Mouse (Mus musculus): Measurements from ENCODE around the gene Sema4f. TPM values are rescaled to one million over a fixed set of nuclear protein-coding genes. Genes with fewer than 3 reads are reported as not detected.

Sema4f gene
- total and polyA plus RNA-seq, 3 experiments, result 0.04 TPM; not detected in 2

DNA sequence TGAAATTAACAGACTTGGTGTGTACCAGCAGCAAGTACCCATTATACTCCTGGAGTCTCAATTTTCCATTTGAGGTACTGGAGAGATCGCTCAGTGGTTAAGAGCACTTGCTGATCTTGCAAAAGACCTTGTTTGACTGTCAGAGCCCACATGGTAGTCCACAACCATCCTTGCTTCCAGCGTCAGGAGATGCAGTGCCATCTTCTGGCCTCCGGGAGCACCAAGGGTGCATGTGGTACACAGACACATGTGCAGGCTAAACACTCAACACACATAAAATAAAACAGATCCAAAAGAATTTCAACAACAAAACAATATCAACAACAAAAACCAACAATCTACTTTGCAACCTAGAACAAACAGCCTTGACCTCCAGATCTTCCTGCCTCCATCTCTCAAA is 14.6 kb downstream of the Sema4f start:
- TF ChIP-seq MAX (IDR thresholded peaks at IDR 0.05; ENCODE audit: low read length) (peak; percentile 33; the same call in 1 of the 2 replicates), RAD21 (IDR thresholded peaks at IDR 0.05; ENCODE audit: low read depth, low read length) (peak; percentile 19), MYC (IDR thresholded peaks at IDR 0.05; ENCODE audit: low read depth, low read length) (peak; percentile 55; the same call in 1 of the 2 replicates), CTCF (conservative IDR thresholded peaks at IDR 0.05 in 1 of 2, IDR thresholded peaks at IDR 0.05 in 1 of 2; ENCODE audit: low read depth in 2 of 2, low read length in 2 of 2) (peak; percentile 16 to 46; a peak in 2 of 4 replicates), SMC3 (IDR thresholded peaks at IDR 0.05; ENCODE audit: low read depth, low read length) (peak; percentile 29; the same call in 1 of the 2 replicates), POLR2AphosphoS2 (IDR thresholded peaks at IDR 0.05; ENCODE audit: low read depth, low read length) (no peak)
- no peak overlapping the region for H3K4me2 ChIP-seq (ENCODE audit: insufficient read depth, low read depth, poor library complexity, severe bottlenecking)
- peak; percentile 29 for DNase-seq (ENCODE audit: extremely low read depth)
- in situ Hi-C loops (cut with MboI; ENCODE audit: low pct_ligation_motif_present, low pct_unique_long_range_greater_than_20kb, low sequenced_read_pairs), result no loop called here
- no peak overlapping the region for H3K27ac ChIP-seq (ENCODE audit: insufficient read depth, low read depth)
- H3K9me3 ChIP-seq (replicated peaks; ENCODE audit: low read length), result no peaks in the 10 kb centered on the region
- H3K9ac ChIP-seq (ENCODE audit: insufficient read depth, low read depth), result no peak overlapping the region
- H3K4me3 ChIP-seq (replicated peaks in 1 of 3; ENCODE audit: low read depth in 2 of 3, low read length in 2 of 3, poor library complexity in 1 of 3), result no peak overlapping the region
- H3K27me3 ChIP-seq (replicated peaks), result no peaks in the 10 kb centered on the region
- dilution Hi-C loops (cut with MboI; ENCODE audit: extremely low pct_ligation_motif_present, extremely low pct_unique_long_range_greater_than_20kb, low sequenced_read_pairs), result no loop called here
- H3K79me2 ChIP-seq (replicated peaks; ENCODE audit: control insufficient read depth, extremely low read depth, insufficient read depth, poor library complexity, severe bottlenecking), result no peaks in the 10 kb centered on the region
- H3K4me1 ChIP-seq (ENCODE audit: control insufficient read depth in 1 of 2, insufficient read depth in 2 of 2), result peaks cover 0 to 6% of the 10 kb centered on the region in 2 experiments; a peak in 1 of 4 replicates
- H3K36me3 ChIP-seq (replicated peaks in 1 of 2; ENCODE audit: control insufficient read depth in 1 of 2, insufficient read depth in 1 of 2, low read length in 1 of 2), result no peaks in the 10 kb centered on the region

- in situ Hi-C loops (cut with MboI; ENCODE audit: low pct_ligation_motif_present, low pct_unique_long_range_greater_than_20kb, low sequenced_read_pairs) (no loop called here), dilution Hi-C loops (cut with MboI; ENCODE audit: extremely low pct_ligation_motif_present, extremely low pct_unique_long_range_greater_than_20kb, low sequenced_read_pairs) (no loop called here)
- DNase-seq (ENCODE audit: extremely low read depth), result no peak
- Histone ChIP-seq H3K9me3 (replicated peaks; ENCODE audit: low read length) (no peaks in the 10 kb centered on the region), H3K9ac (ENCODE audit: insufficient read depth, low read depth) (no peak overlapping the region), H3K4me3 (replicated peaks in 1 of 3; ENCODE audit: low read depth in 2 of 3, low read length in 2 of 3, poor library complexity in 1 of 3) (no peak overlapping the region), H3K79me2 (replicated peaks; ENCODE audit: control insufficient read depth, extremely low read depth, insufficient read depth, poor library complexity, severe bottlenecking) (no peaks in the 10 kb centered on the region), H3K4me2 (ENCODE audit: insufficient read depth, low read depth, poor library complexity, severe bottlenecking) (no peak overlapping the region), H3K27ac (ENCODE audit: insufficient read depth, low read depth) (no peak overlapping the region), H3K27me3 (replicated peaks) (no peaks in the 10 kb centered on the region), H3K4me1 (ENCODE audit: control insufficient read depth in 1 of 2, insufficient read depth in 2 of 2) (peaks cover 3 to 8% of the 10 kb centered on the region in 2 experiments; a peak in 2 of 4 replicates), H3K36me3 (replicated peaks in 1 of 2; ENCODE audit: control insufficient read depth in 1 of 2, insufficient read depth in 1 of 2, low read length in 1 of 2) (no peaks in the 10 kb centered on the region)
- peak; percentile 28 for TF ChIP-seq USF1 (IDR thresholded peaks at IDR 0.05; ENCODE audit: low read depth, low read length)
- TF ChIP-seq ELF1 (IDR thresholded peaks at IDR 0.05; ENCODE audit: low read depth, low read length), result no peak
- 0 out of 2 replicates have a peak, but pooled peaks have one; percentile 34 for TF ChIP-seq BHLHE40 (IDR thresholded peaks at IDR 0.05; ENCODE audit: low read depth, low read length)
- peak; percentile 24; the same call in 1 of the 2 replicates for TF ChIP-seq MAX (IDR thresholded peaks at IDR 0.05; ENCODE audit: low read length)
These were observed 17.9 kb downstream of the Sema4f start for GRCm38 (mm10) chr6:82921426-82922224.

- DNase-seq (ENCODE audit: extremely low read depth), result no peak
- Histone ChIP-seq H3K9ac (ENCODE audit: insufficient read depth, low read depth) (no peak overlapping the region), H3K4me3 (replicated peaks in 1 of 3; ENCODE audit: low read depth in 2 of 3, low read length in 2 of 3, poor library complexity in 1 of 3) (no peak overlapping the region), H3K27ac (ENCODE audit: insufficient read depth, low read depth) (no peak overlapping the region), H3K27me3 (replicated peaks) (no peaks in the 10 kb centered on the region), H3K36me3 (replicated peaks in 1 of 2; ENCODE audit: control insufficient read depth in 1 of 2, insufficient read depth in 1 of 2, low read length in 1 of 2) (no peaks in the 10 kb centered on the region), H3K79me2 (replicated peaks; ENCODE audit: control insufficient read depth, extremely low read depth, insufficient read depth, poor library complexity, severe bottlenecking) (no peaks in the 10 kb centered on the region), H3K4me1 (ENCODE audit: control insufficient read depth in 1 of 2, insufficient read depth in 2 of 2) (peaks cover 8 to 10% of the 10 kb centered on the region in 2 experiments; a peak in 2 of 4 replicates), H3K4me2 (ENCODE audit: insufficient read depth, low read depth, poor library complexity, severe bottlenecking) (no peak overlapping the region), H3K9me3 (replicated peaks; ENCODE audit: low read length) (no peaks in the 10 kb centered on the region)
- dilution Hi-C loops (cut with MboI; ENCODE audit: extremely low pct_ligation_motif_present, extremely low pct_unique_long_range_greater_than_20kb, low sequenced_read_pairs) (no loop called here), in situ Hi-C loops (cut with MboI; ENCODE audit: low pct_ligation_motif_present, low pct_unique_long_range_greater_than_20kb, low sequenced_read_pairs) (loop anchor here (5.0 kb wide), 1 partner anchor 48 kb away; no protein-coding TSS in a partner anchor)
- TF ChIP-seq CTCF (conservative IDR thresholded peaks at IDR 0.05 in 1 of 2, IDR thresholded peaks at IDR 0.05 in 1 of 2; ENCODE audit: low read depth in 2 of 2, low read length in 2 of 2) (0 out of 4 replicates have a peak, but pooled peaks of 1 of the 2 experiments have one; percentile 28), JUND (conservative IDR thresholded peaks at IDR 0.05; ENCODE audit: low read depth, low read length) (no peak)
These were observed 20.0 kb downstream of the Sema4f start for GRCm38 (mm10) chr6:82919520-82919919.
